Mouse (Mus musculus): Measurements from ENCODE around the gene Hist3h2ba.

Hist3h2ba gene

GRCm38 (mm10) chr11:58964216-58964615 lies 15.5 kb downstream of the Hist3h2ba start:
- no peak for DNase-seq (ENCODE audit: low read depth, low spot score)

GRCm38 (mm10) chr11:58965001-58965760 lies 16.5 kb downstream of the Hist3h2ba start:
- peak; percentile 59 for DNase-seq (ENCODE audit: low read depth, low spot score)

GRCm38 (mm10) chr11:58967346-58967745 lies 18.6 kb downstream of the Hist3h2ba start:
- no peak for DNase-seq (ENCODE audit: low read depth, low spot score)

GRCm38 (mm10) chr11:58968551-58968950 lies 19.8 kb downstream of the Hist3h2ba start:
- DNase-seq (ENCODE audit: low read depth, low spot score), result no peak

- no peak for DNase-seq (ENCODE audit: low read depth, low spot score)
These were observed 20.3 kb downstream of the Hist3h2ba start for GRCm38 (mm10) chr11:58969027-58969426.

- DNase-seq (ENCODE audit: low read depth, low spot score), result no peak
These were observed 20.9 kb downstream of the Hist3h2ba start for GRCm38 (mm10) chr11:58969659-58970058.

GRCm38 (mm10) chr11:58970831-58971530 lies 22.3 kb downstream of the Hist3h2ba start:
- DNase-seq (ENCODE audit: low read depth, low spot score), result peak; percentile 58

GRCm38 (mm10) chr11:58971796-58972195 lies 23.1 kb downstream of the Hist3h2ba start:
- DNase-seq (ENCODE audit: low read depth, low spot score), result no peak

GRCm38 (mm10) chr11:58974414-58974813 lies 25.7 kb downstream of the Hist3h2ba start:
- DNase-seq (ENCODE audit: low read depth, low spot score), result no peak

GRCm38 (mm10) chr11:58977150-58977549 lies 28.4 kb downstream of the Hist3h2ba start:
- peak; percentile 53 for DNase-seq (ENCODE audit: low read depth, low spot score)

GRCm38 (mm10) chr11:58977607-58978026 lies 28.9 kb downstream of the Hist3h2ba start:
- DNase-seq (ENCODE audit: low read depth, low spot score), result no peak

- DNase-seq (ENCODE audit: low read depth, low spot score), result peak; percentile 79
These were observed 29.4 kb downstream of the Hist3h2ba start, which contains the start of gene Trim11 for GRCm38 (mm10) chr11:58978027-58978705. Gene Trim11 (plus strand): TSS chr11:58978093.

GRCm38 (mm10) chr11:58978706-58979030 lies 29.9 kb downstream of the Hist3h2ba start:
- no peak for DNase-seq (ENCODE audit: low read depth, low spot score)

GRCm38 (mm10) chr11:58979183-58979582 lies 30.5 kb downstream of the Hist3h2ba start:
- no peak for DNase-seq (ENCODE audit: low read depth, low spot score)

- no peak for DNase-seq (ENCODE audit: low read depth, low spot score)
These were observed 30.9 kb downstream of the Hist3h2ba start for GRCm38 (mm10) chr11:58979661-58980060.

- peak; percentile 40 for DNase-seq (ENCODE audit: low read depth, low spot score)
These were observed 31.8 kb downstream of the Hist3h2ba start for GRCm38 (mm10) chr11:58980381-58980990.

- peak; percentile 75 for DNase-seq (ENCODE audit: low read depth, low spot score)
These were observed 33.1 kb downstream of the Hist3h2ba start for GRCm38 (mm10) chr11:58981541-58982447.

GRCm38 (mm10) chr11:58982471-58983097 lies 33.9 kb downstream of the Hist3h2ba start:
- DNase-seq (ENCODE audit: low read depth, low spot score), result no peak

- DNase-seq (ENCODE audit: low read depth, low spot score), result no peak
These were observed 35.1 kb downstream of the Hist3h2ba start for GRCm38 (mm10) chr11:58983691-58984341.

GRCm38 (mm10) chr11:58984657-58985056 lies 35.9 kb downstream of the Hist3h2ba start:
- DNase-seq (ENCODE audit: low read depth, low spot score), result no peak

Measured in ZHBTc4 (cell line).